Mouse (Mus musculus) frontal cortex, postnatal 36 days (tissue): ENCODE measurements around the gene Tle3.

ENCODE experiments used
- DNase-seq, 2 experiments: peaks; one replicate each; pipeline ENCODE4 v3.0.0; 2022; ENCODE audit warnings: low spot score in 2 of 2

Gene Tle3

GRCm38 (mm10) chr9:61376650-61377049, 4.5 kb downstream of the Tle3 start:
- no peak for DNase-seq

- no peak for DNase-seq
These were observed 5.7 kb downstream of the Tle3 start for GRCm38 (mm10) chr9:61377706-61378479.

GRCm38 (mm10) chr9:61378516-61378915, 6.3 kb downstream of the Tle3 start:
- DNase-seq, result no peak

- DNase-seq, result no peak
These were observed 7.0 kb downstream of the Tle3 start for GRCm38 (mm10) chr9:61379016-61379634.

- no peak for DNase-seq
These were observed 8.3 kb downstream of the Tle3 start for GRCm38 (mm10) chr9:61380258-61381062.

GRCm38 (mm10) chr9:61381063-61381408, 8.9 kb downstream of the Tle3 start:
- DNase-seq, result no peak

- no peak for DNase-seq
These were observed 9.3 kb downstream of the Tle3 start for GRCm38 (mm10) chr9:61381445-61381844.

GRCm38 (mm10) chr9:61382595-61383186, 10.5 kb downstream of the Tle3 start:
- no peak for DNase-seq

GRCm38 (mm10) chr9:61384101-61384500, 11.9 kb downstream of the Tle3 start:
- no peak for DNase-seq

GRCm38 (mm10) chr9:61384646-61385443, 12.7 kb downstream of the Tle3 start:
- no peak for DNase-seq

- no peak for DNase-seq
These were observed 13.6 kb downstream of the Tle3 start for GRCm38 (mm10) chr9:61385753-61386152.

GRCm38 (mm10) chr9:61386314-61386713, 14.1 kb downstream of the Tle3 start:
- DNase-seq, result no peak

- DNase-seq, result no peak
These were observed 15.6 kb downstream of the Tle3 start for GRCm38 (mm10) chr9:61387797-61388196.

GRCm38 (mm10) chr9:61388214-61388613, 16.0 kb downstream of the Tle3 start:
- no peak for DNase-seq

- no peak for DNase-seq
These were observed 16.7 kb downstream of the Tle3 start for GRCm38 (mm10) chr9:61388689-61389403.

- no peak for DNase-seq
These were observed 17.2 kb downstream of the Tle3 start for GRCm38 (mm10) chr9:61389404-61389701.

GRCm38 (mm10) chr9:61391570-61392337, 19.6 kb downstream of the Tle3 start:
- DNase-seq, result no peak

- DNase-seq, result no peak
These were observed 20.1 kb downstream of the Tle3 start for GRCm38 (mm10) chr9:61392338-61392620.

- no peak for DNase-seq
These were observed 21.0 kb downstream of the Tle3 start for GRCm38 (mm10) chr9:61393161-61393560.

GRCm38 (mm10) chr9:61393847-61394246, 21.7 kb downstream of the Tle3 start:
- no peak for DNase-seq
